Mouse (Mus musculus) CD8-positive naive resting alpha-beta T cell, adult 57 days (primary cell): Measurements from ENCODE around the gene Kif2b. TPM values are rescaled to one million over a fixed set of nuclear protein-coding genes. Genes with fewer than 3 reads are reported as not detected.

Experiments used
- total RNA-seq: library from RNA; stranded (reverse); gene quantifications from one replicate; pipeline ENCODE4 v1.2.4, GENCODE M21; 2023

Kif2b gene
- not detected for total RNA-seq

GRCm38 (mm10) chr11:91577317-91577716 lies at the start of gene Kif2b:
TSS of gene Kif2b (minus strand) at chr11:91577558.

